Mouse (Mus musculus) limb, embryonic 12.5 days (tissue): ENCODE measurements around the gene Cib1. TPM values are rescaled to one million over a fixed set of nuclear protein-coding genes. Genes with fewer than 3 reads are reported as not detected.

Experiments used
- ATAC-seq: fragments of 200-750 bp; cut with Nextera tagmentation; 2 replicates; pipeline ENCODE4 v1.8.0; 2017; ENCODE audit warnings: low read depth, moderate TSS enrichment; ENCODE audit not compliant: insufficient number of reproducible peaks, insufficient read depth, low FRiP score, low TSS enrichment
- H3K27ac ChIP-seq: fragments of 300-500 bp; sonication (generic); 2 replicates; pipeline ENCODE4 v1.5.1; 2016; ENCODE audit warnings: mild to moderate bottlenecking, moderate library complexity
- H3K27me3 ChIP-seq: fragments of 300-500 bp; sonication (generic); 2 replicates; pipeline ENCODE4 v1.6.1; 2016; ENCODE audit warnings: mild to moderate bottlenecking, moderate library complexity
- H3K36me3 ChIP-seq: fragments of 300-500 bp; sonication (generic); 2 replicates; pipeline ENCODE4 v1.6.1; 2016; ENCODE audit warnings: mild to moderate bottlenecking, moderate library complexity
- H3K4me1 ChIP-seq: fragments of 300-500 bp; sonication (generic); replicated peaks from 2 replicates; pipeline ENCODE4 v1.6.1; 2016
- H3K4me2 ChIP-seq: fragments of 300-500 bp; sonication (generic); 2 replicates; pipeline ENCODE4 v1.6.1; 2016; ENCODE audit warnings: mild to moderate bottlenecking, moderate library complexity
- H3K4me3 ChIP-seq: fragments of 300-500 bp; sonication (generic); replicated peaks from 2 replicates; pipeline ENCODE4 v1.5.1; 2016; ENCODE audit warnings: mild to moderate bottlenecking
- H3K9ac ChIP-seq: fragments of 300-500 bp; sonication (generic); replicated peaks from 2 replicates; pipeline ENCODE4 v1.6.1; 2016; ENCODE audit warnings: mild to moderate bottlenecking, moderate library complexity
- H3K9me3 ChIP-seq: fragments of 300-500 bp; sonication (generic); 2 replicates; pipeline ENCODE4 v1.6.1; 2016; ENCODE audit warnings: mild to moderate bottlenecking, moderate library complexity
- WGBS: fragments of 180-500 bp; shearing (Covaris S2); methylation state at CpG from one replicate; pipeline ENCODE4 v1.1.7; 2016; 5-methylcytosine and 5-hydroxymethylcytosine counted together
- polyA plus RNA-seq: library from polyadenylated mRNA; unstranded; fragments of >200 nt; fragmentation: Nextera tagmentation; extraction: Ambion mirVana; gene quantifications from 2 replicates; pipeline ENCODE4 v1.2.1, GENCODE M21; 2016

Gene Cib1
- 47.5 and 49.7 TPM in 2 replicates for polyA plus RNA-seq

- Histone ChIP-seq H3K9me3 (no peaks in the 10 kb centered on the region), H3K27me3 (peaks cover 10% of the 10 kb centered on the region; the same call in 1 of the 2 replicates), H3K9ac (peak within 1 kb of the TSS; percentile 65), H3K4me3 (peak within 1 kb of the TSS; percentile 68), H3K4me1 (peaks cover 24% of the 10 kb centered on the region), H3K4me2 (peak within 1 kb of the TSS; percentile 79), H3K27ac (peak within 1 kb of the TSS; percentile 67), H3K36me3 (peaks cover 7% of the 10 kb centered on the region; the same call in 1 of the 2 replicates)
- WGBS, result 1% methylated on average over 56 of the region's 56 CpGs
- ATAC-seq, result peak; percentile 98
Observed at GRCm38 (mm10) chr7:80232489-80233029, at the start of gene Cib1, which contains the start of gene Gdpgp1. Gene Cib1, minus strand, starts transcription at chr7:80232813. Gene Gdpgp1, plus strand, starts transcription at chr7:80232865.

DNA sequence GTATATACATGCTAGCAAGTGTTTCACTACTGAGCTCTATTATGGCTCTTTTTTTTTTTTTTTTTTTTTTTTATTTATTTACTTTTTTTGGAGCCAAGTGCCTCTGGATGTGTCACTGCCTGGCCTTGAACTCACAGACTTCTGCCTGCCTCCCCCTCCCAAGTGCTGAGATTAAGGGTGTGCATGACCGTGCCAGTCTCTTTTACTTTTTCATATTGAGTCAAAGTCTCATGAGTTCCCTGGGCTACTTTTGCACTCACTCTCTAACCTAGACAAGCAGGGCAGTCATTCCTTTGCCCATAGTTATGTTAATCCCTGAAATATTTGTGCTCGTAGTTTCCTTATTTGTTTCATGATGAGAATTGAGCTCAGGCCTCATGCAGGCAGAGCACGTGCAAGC is 49.0 kb upstream of the Cib1 start:
- Histone ChIP-seq H3K27me3 (no peaks in the 10 kb centered on the region), H3K4me2 (no peak overlapping the region), H3K27ac (no peak overlapping the region), H3K9me3 (no peaks in the 10 kb centered on the region), H3K4me1 (no peaks in the 10 kb centered on the region), H3K36me3 (peaks cover 78% of the 10 kb centered on the region), H3K9ac (no peak overlapping the region), H3K4me3 (no peak overlapping the region)
- WGBS, result 87% methylated on average over 3 of the region's 3 CpGs
- ATAC-seq, result no peak

DNA sequence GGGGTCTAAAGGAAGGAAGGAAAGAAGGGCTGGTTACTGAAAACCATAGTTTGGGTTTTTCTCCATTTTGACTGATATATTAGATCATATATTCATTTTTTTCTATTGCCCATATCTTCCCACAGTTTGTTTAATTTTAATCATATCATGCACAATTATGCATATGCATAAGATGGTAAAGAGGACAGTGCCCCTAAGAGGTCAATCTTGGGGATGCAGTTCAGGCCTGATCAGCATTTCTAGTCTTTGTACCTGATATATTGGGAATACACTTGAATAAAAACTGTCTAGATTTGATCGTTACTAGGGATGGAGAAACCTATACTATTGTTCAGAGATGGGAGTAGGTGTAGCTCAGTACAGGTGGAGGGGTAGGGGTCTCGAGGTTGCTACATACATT is 48.4 kb upstream of the Cib1 start:
- Histone ChIP-seq H3K36me3 (peaks cover 78% of the 10 kb centered on the region), H3K27me3 (no peaks in the 10 kb centered on the region), H3K4me2 (no peak overlapping the region), H3K4me1 (no peaks in the 10 kb centered on the region), H3K9ac (no peak overlapping the region), H3K27ac (no peak overlapping the region), H3K4me3 (no peak overlapping the region), H3K9me3 (no peaks in the 10 kb centered on the region)
- 90% methylated on average over 2 of the region's 2 CpGs for WGBS
- ATAC-seq, result no peak

GRCm38 (mm10) chr7:80280032-80280431 is 47.4 kb upstream of the Cib1 start:
- 80% methylated on average over 10 of the region's 10 CpGs for WGBS
- no peak overlapping the region for H3K4me2 ChIP-seq
- H3K9ac ChIP-seq, result no peak overlapping the region
- no peak overlapping the region for H3K27ac ChIP-seq
- no peaks in the 10 kb centered on the region for H3K4me1 ChIP-seq
- no peaks in the 10 kb centered on the region for H3K27me3 ChIP-seq
- H3K36me3 ChIP-seq, result peaks cover 76% of the 10 kb centered on the region
- peaks cover 3% of the 10 kb centered on the region for H3K9me3 ChIP-seq
- ATAC-seq, result no peak
- no peak overlapping the region for H3K4me3 ChIP-seq

- H3K9ac ChIP-seq, result no peak overlapping the region
- H3K27me3 ChIP-seq, result no peaks in the 10 kb centered on the region
- H3K4me1 ChIP-seq, result no peaks in the 10 kb centered on the region
- H3K4me3 ChIP-seq, result no peak overlapping the region
- H3K9me3 ChIP-seq, result peaks cover 17% of the 10 kb centered on the region
- 93% methylated on average over 4 of the region's 4 CpGs for WGBS
- H3K27ac ChIP-seq, result no peak overlapping the region
- no peak overlapping the region for H3K4me2 ChIP-seq
- H3K36me3 ChIP-seq, result peaks cover 79% of the 10 kb centered on the region
- no peak for ATAC-seq
Observed at GRCm38 (mm10) chr7:80276374-80276773, 43.8 kb upstream of the Cib1 start.

DNA sequence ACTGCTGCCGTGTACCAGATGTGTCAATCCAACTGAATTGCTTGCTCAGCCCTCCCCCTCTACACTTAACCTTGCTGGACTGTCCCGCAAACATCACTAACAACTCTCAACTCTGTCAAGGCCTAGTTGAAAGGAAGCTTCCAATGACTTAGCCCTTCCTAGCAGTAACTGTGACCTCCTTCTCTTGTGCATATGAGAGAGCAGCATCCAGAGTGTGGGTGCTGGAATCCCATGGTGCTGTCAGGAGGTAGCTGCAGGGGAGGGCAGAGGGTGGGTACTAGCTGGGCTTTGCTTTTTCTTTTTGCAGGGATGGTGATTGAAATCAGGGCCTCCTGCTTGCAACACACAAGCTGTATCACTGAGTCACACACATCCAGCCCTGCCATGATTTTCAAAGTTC is 40.8 kb upstream of the Cib1 start:
- 90% methylated on average over 2 of the region's 2 CpGs for whole genome bisulfite sequencing
- H3K9me3 ChIP-seq, result peaks cover 17% of the 10 kb centered on the region
- no peak overlapping the region for H3K27ac ChIP-seq
- no peaks in the 10 kb centered on the region for H3K27me3 ChIP-seq
- no peak overlapping the region for H3K4me2 ChIP-seq
- peaks cover 58% of the 10 kb centered on the region for H3K36me3 ChIP-seq
- peaks cover 14% of the 10 kb centered on the region for H3K4me1 ChIP-seq
- no peak for ATAC-seq
- no peak overlapping the region for H3K9ac ChIP-seq
- H3K4me3 ChIP-seq, result no peak overlapping the region

GRCm38 (mm10) chr7:80269751-80270255 is 37.2 kb upstream of the Cib1 start:
- peaks cover 14% of the 10 kb centered on the region for H3K4me1 ChIP-seq
- WGBS, result under 1% methylated on average over 23 of the region's 23 CpGs
- peaks cover 47% of the 10 kb centered on the region for H3K36me3 ChIP-seq
- ATAC-seq, result peak; percentile 29; the same call in 1 of the 2 replicates
- H3K27me3 ChIP-seq, result no peaks in the 10 kb centered on the region
- H3K4me3 ChIP-seq, result peak overlapping the region; percentile 75
- H3K9me3 ChIP-seq, result peaks cover 11% of the 10 kb centered on the region
- peak overlapping the region; percentile 74 for H3K9ac ChIP-seq
- H3K27ac ChIP-seq, result no peak overlapping the region
- H3K4me2 ChIP-seq, result peak overlapping the region; percentile 95

DNA sequence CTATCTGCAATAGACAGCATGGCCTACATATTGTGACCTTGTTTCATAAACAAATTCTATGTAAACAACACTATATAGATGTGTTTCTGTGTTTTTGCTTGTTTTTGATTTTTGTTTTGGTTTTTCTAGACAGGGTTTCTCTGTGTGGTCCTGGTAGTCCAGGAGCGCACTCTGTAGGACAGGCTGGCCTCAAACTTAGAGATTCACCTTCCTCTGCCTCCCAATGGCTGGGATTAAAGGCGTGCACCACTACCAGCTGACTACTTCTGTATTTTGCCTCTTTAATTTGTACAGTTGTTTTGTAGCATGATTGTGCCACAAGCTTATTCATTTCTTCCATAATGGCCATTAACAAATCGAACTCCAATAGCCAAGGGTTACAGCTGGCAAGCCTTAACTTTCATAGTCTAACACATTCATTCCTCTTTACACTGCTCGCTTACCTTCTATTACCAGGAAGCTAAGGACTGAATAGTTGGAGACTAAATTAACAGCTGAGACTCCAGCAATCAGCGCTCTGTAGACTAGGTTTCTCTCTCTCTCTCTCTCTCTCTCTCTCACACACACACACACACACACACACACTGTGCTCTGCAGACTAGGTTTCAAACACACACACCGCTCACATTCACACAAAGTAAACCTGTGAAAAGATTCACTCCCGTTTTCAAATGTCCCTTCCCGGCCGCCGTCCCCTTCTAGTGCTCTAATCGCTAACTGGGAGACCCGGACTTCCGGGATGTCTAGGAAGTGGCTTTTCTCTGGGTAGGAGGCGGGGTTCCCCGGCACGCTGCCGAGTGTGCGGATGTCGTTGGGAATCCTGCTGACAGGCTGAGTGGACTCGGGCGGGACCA is 36.5 kb upstream of the Cib1 start, which contains the start of gene Vps33b:
TSS of gene Vps33b (plus strand) at position 753 of the 854 bp plus-strand sequence.
- peak; percentile 82 for ATAC-seq
- H3K4me1 ChIP-seq, result peaks cover 14% of the 10 kb centered on the region
- H3K9ac ChIP-seq, result peak within 1 kb of the TSS; percentile 74
- H3K36me3 ChIP-seq, result peaks cover 47% of the 10 kb centered on the region
- peak within 1 kb of the TSS; percentile 95 for H3K4me2 ChIP-seq
- peak within 1 kb of the TSS; percentile 47; the same call in 1 of the 2 replicates for H3K27ac ChIP-seq
- H3K27me3 ChIP-seq, result no peaks in the 10 kb centered on the region
- peak within 1 kb of the TSS; percentile 75 for H3K4me3 ChIP-seq
- H3K9me3 ChIP-seq, result peaks cover 4% of the 10 kb centered on the region
- 4% methylated on average over 21 of the region's 21 CpGs for WGBS

GRCm38 (mm10) chr7:80267764-80268163 is 35.2 kb upstream of the Cib1 start:
- no peak overlapping the region for H3K4me3 ChIP-seq
- H3K36me3 ChIP-seq, result peaks cover 42% of the 10 kb centered on the region
- no peaks in the 10 kb centered on the region for H3K9me3 ChIP-seq
- whole genome bisulfite sequencing, result 86% methylated on average over 1 of the region's 1 CpGs
- no peak overlapping the region for H3K9ac ChIP-seq
- H3K27ac ChIP-seq, result no peak overlapping the region
- H3K4me1 ChIP-seq, result peaks cover 14% of the 10 kb centered on the region
- no peak for ATAC-seq
- no peak overlapping the region for H3K4me2 ChIP-seq
- no peaks in the 10 kb centered on the region for H3K27me3 ChIP-seq

- Histone ChIP-seq H3K9ac (no peak overlapping the region), H3K4me1 (peaks cover 10% of the 10 kb centered on the region), H3K9me3 (no peaks in the 10 kb centered on the region), H3K36me3 (peaks cover 39% of the 10 kb centered on the region), H3K4me3 (no peak overlapping the region), H3K27ac (no peak overlapping the region), H3K27me3 (no peaks in the 10 kb centered on the region), H3K4me2 (no peak overlapping the region)
- WGBS, result 95% methylated on average over 12 of the region's 12 CpGs
- ATAC-seq, result no peak
Observed at GRCm38 (mm10) chr7:80264606-80265005, 32.0 kb upstream of the Cib1 start.

DNA sequence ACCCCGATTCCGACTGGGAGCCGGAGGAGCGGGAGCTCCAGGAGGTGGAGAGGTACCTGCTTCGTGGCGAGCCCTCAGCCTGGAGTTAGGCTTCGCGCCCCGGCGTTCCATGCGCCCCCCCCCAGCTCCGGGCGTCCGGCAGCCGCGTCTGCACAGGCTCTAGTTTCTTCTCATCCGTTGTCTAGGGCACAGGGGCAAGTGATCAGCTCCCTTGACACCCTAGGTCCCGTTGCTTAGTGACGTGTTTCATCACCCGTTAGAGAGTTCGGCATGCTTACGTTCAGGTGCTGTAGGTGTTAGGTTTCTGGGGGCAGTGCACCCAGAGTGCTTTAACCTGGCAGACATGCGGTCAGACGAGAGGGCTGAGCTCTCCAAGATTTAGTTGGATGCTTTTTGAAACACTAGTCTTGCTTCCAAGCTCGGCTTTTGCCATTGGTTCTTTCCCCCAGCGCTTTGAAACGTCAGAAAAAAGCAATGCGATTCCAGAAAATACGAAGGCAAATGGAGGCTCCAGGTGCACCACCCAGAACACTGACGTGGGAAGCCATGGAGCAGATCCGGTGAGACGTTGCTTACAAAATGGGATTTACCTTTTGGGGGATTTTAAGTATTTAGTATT is 28.9 kb upstream of the Cib1 start:
- Histone ChIP-seq H3K36me3 (peaks cover 33% of the 10 kb centered on the region), H3K4me3 (peak overlapping the region; percentile 87), H3K4me2 (peak overlapping the region; percentile 80), H3K27me3 (peaks cover 18% of the 10 kb centered on the region), H3K9me3 (no peaks in the 10 kb centered on the region), H3K4me1 (peaks cover 6% of the 10 kb centered on the region), H3K27ac (peak overlapping the region; percentile 83), H3K9ac (peak overlapping the region; percentile 83)
- WGBS, result under 1% methylated on average over 32 of the region's 32 CpGs
- peak; percentile 48 for ATAC-seq
